Mouse (Mus musculus) CH12.LX (cell line): ENCODE measurements around the gene P2ry12. TPM values are rescaled to one million over a fixed set of nuclear protein-coding genes. Genes with fewer than 3 reads are reported as not detected.
A peak's percentile ranks its signal among the peaks of the same experiment; 100 is the strongest.

Experiments
- DNase-seq: peaks from one replicate; pipeline ENCODE4 v3.0.0-alpha.2; 2013; ENCODE audit errors: extremely low read depth
- H3K27ac ChIP-seq: 2 replicates; pipeline ENCODE4 v1.5.1; 2012; ENCODE audit warnings: low read depth, mild to moderate bottlenecking, control low read depth, moderate library complexity; ENCODE audit not compliant: insufficient read depth
- H3K27me3 ChIP-seq: replicated peaks from 2 replicates; pipeline ENCODE3; 2012; ENCODE audit warnings: inconsistent platforms
- H3K36me3 ChIP-seq, 2 experiments: replicated peaks in 1 of 2; 2 replicates each; pipeline versions ENCODE3 to v1.6.1; 2012; ENCODE audit warnings: inconsistent platforms in 1 of 2, low read length in 1 of 2, mild to moderate bottlenecking in 1 of 2, mixed read lengths in 1 of 2, moderate library complexity in 1 of 2; ENCODE audit not compliant: control insufficient read depth in 1 of 2, insufficient read depth in 1 of 2
- H3K4me1 ChIP-seq, 2 experiments: 2 replicates each; pipeline ENCODE4 v1.6.1; 2012; ENCODE audit warnings: inconsistent platforms in 1 of 2, moderate library complexity in 1 of 2; ENCODE audit not compliant: insufficient read depth in 2 of 2, control insufficient read depth in 1 of 2
- H3K4me2 ChIP-seq: 2 replicates; pipeline ENCODE4 v1.6.1; 2012; ENCODE audit warnings: low read depth, mild to moderate bottlenecking, control low read depth; ENCODE audit not compliant: poor library complexity, insufficient read depth, severe bottlenecking
- H3K4me3 ChIP-seq, 3 experiments: fragments of 150-350 bp in 1 of 3; sonication (generic) in 1 of 3; replicated peaks in 1 of 3; 2 replicates each; pipeline versions ENCODE3 to v1.5.1; 2011 to 2012; ENCODE audit warnings: low read depth in 2 of 3, low read length in 2 of 3, mild to moderate bottlenecking in 2 of 3, moderate library complexity in 2 of 3, control low read depth in 1 of 3, improper control_type of control experiment in 1 of 3, inconsistent platforms in 1 of 3, mixed read lengths in 1 of 3; ENCODE audit not compliant: poor library complexity in 1 of 3
- H3K79me2 ChIP-seq: replicated peaks from 2 replicates; pipeline ENCODE4 v1.6.1; 2012; ENCODE audit warnings: mild to moderate bottlenecking, moderate library complexity; ENCODE audit not compliant: control insufficient read depth, poor library complexity, insufficient read depth, severe bottlenecking; ENCODE audit errors: extremely low read depth
- H3K9ac ChIP-seq: 2 replicates; pipeline ENCODE4 v1.6.1; 2012; ENCODE audit warnings: low read depth, mild to moderate bottlenecking, control low read depth, moderate library complexity; ENCODE audit not compliant: insufficient read depth
- H3K9me3 ChIP-seq: replicated peaks from 2 replicates; pipeline ENCODE3; 2012; ENCODE audit warnings: low read length, inconsistent platforms, mixed read lengths
- BHLHE40 ChIP-seq: IDR thresholded peaks from 2 replicates; pipeline ENCODE4 v1.6.1; 2011; ENCODE audit warnings: mild to moderate bottlenecking, low read depth, low read length, improper control_type of control experiment
- CHD2 ChIP-seq: IDR thresholded peaks from 2 replicates; pipeline ENCODE4 v1.6.1; 2011; ENCODE audit warnings: low read length, improper control_type of control experiment
- CTCF ChIP-seq, 2 experiments: IDR thresholded peaks in 1 of 2; conservative IDR thresholded peaks in 1 of 2; 2 replicates each; pipeline ENCODE4 v1.5.1; 2011 to 2012; ENCODE audit warnings: low read depth in 2 of 2, low read length in 2 of 2, improper control_type of control experiment in 1 of 2, inconsistent platforms in 1 of 2, mild to moderate bottlenecking in 1 of 2, moderate library complexity in 1 of 2
- E2F4 ChIP-seq: IDR thresholded peaks from 2 replicates; pipeline ENCODE4 v1.6.1; 2011; ENCODE audit warnings: low read depth, low read length, improper control_type of control experiment; ENCODE audit not compliant: insufficient replicate concordance
- EP300 ChIP-seq: IDR thresholded peaks from 2 replicates; pipeline ENCODE4 v1.6.1; 2011; ENCODE audit warnings: low read length, improper control_type of control experiment
- ETS1 ChIP-seq: conservative IDR thresholded peaks from 2 replicates; pipeline ENCODE4 v1.6.1; 2012; ENCODE audit warnings: low read depth, mild to moderate bottlenecking, inconsistent platforms, low read length, improper control_type of control experiment, moderate library complexity
- GABPA ChIP-seq: IDR thresholded peaks from 2 replicates; pipeline ENCODE4 v1.6.1; 2012; ENCODE audit warnings: low read depth, low read length, improper control_type of control experiment, inconsistent platforms; ENCODE audit not compliant: insufficient replicate concordance
- MAX ChIP-seq: IDR thresholded peaks from 2 replicates; pipeline ENCODE4 v1.6.1; 2011; ENCODE audit warnings: low read length, improper control_type of control experiment
- MAZ ChIP-seq: IDR thresholded peaks from 2 replicates; pipeline ENCODE4 v1.6.1; 2012; ENCODE audit warnings: low read depth, mild to moderate bottlenecking, inconsistent platforms, low read length, improper control_type of control experiment, moderate library complexity
- MXI1 ChIP-seq: IDR thresholded peaks from 2 replicates; pipeline ENCODE4 v1.6.1; 2011; ENCODE audit warnings: mild to moderate bottlenecking, low read depth, low read length, improper control_type of control experiment
- POLR2A ChIP-seq: IDR thresholded peaks from 2 replicates; pipeline ENCODE4 v1.6.1; 2011; ENCODE audit warnings: low read depth, mild to moderate bottlenecking, improper control_type of control experiment, low read length
- RAD21 ChIP-seq: IDR thresholded peaks from 2 replicates; pipeline ENCODE4 v1.6.1; 2011; ENCODE audit warnings: low read depth, mild to moderate bottlenecking, low read length, improper control_type of control experiment, moderate library complexity
- SIN3A ChIP-seq: IDR thresholded peaks from 2 replicates; pipeline ENCODE4 v1.6.1; 2012; ENCODE audit warnings: low read length, improper control_type of control experiment, inconsistent platforms
- SMC3 ChIP-seq: IDR thresholded peaks from 2 replicates; pipeline ENCODE4 v1.6.1; 2011; ENCODE audit warnings: low read depth, low read length, improper control_type of control experiment
- UBTF ChIP-seq: IDR thresholded peaks from 2 replicates; pipeline ENCODE4 v1.6.1; 2012; ENCODE audit warnings: low read depth, mild to moderate bottlenecking, inconsistent platforms, low read length, improper control_type of control experiment, moderate library complexity
- USF2 ChIP-seq: conservative IDR thresholded peaks from 2 replicates; pipeline ENCODE4 v1.6.1; 2011; ENCODE audit warnings: low read depth, low read length, improper control_type of control experiment
- ZC3H11A ChIP-seq: IDR thresholded peaks from 2 replicates; pipeline ENCODE4 v1.6.1; 2012; ENCODE audit warnings: low read depth, mild to moderate bottlenecking, inconsistent platforms, low read length, improper control_type of control experiment
- ZKSCAN1 ChIP-seq: IDR thresholded peaks from 2 replicates; pipeline ENCODE4 v1.6.1; 2012; ENCODE audit warnings: low read depth, inconsistent platforms, low read length, improper control_type of control experiment, borderline replicate concordance
- dilution Hi-C: fragments of 300-500 bp; cut with MboI; formaldehyde crosslinking; loops from 2 replicates; pipeline ENCODE4 v1.14.3; 2020; ENCODE audit warnings: low sequenced_read_pairs; ENCODE audit not compliant: extremely low pct_unique_long_range_greater_than_20kb, extremely low pct_ligation_motif_present
- in situ Hi-C: fragments of 300-500 bp; cut with MboI; formaldehyde crosslinking; loops from 3 replicates; pipeline ENCODE4 v1.14.3; 2019; ENCODE audit warnings: low sequenced_read_pairs, low pct_ligation_motif_present, low pct_unique_long_range_greater_than_20kb, mixed read lengths
- polyA plus RNA-seq: library from polyadenylated mRNA; unstranded; fragments of >175 nt; gene quantifications from 2 replicates; pipeline ENCODE4 v1.2.1, GENCODE M21; 2012; ENCODE audit warnings: low read depth; ENCODE audit not compliant: insufficient read length
- total RNA-seq, 2 experiments: library from RNA; depleted of rRNA; stranded (reverse); fragments of 300-350 nt in 1 of 2; fragments of >200 nt in 1 of 2; gene quantifications; 2 replicates each; pipeline ENCODE4 v1.2.3; 2012 to 2014

The P2ry12 gene
- total and polyA plus RNA-seq, 3 experiments: 0.30 to 0.97 (median 0.33) TPM

- dilution Hi-C loops (no loop called here), in situ Hi-C loops (no loop called here)
Observed at GRCm38 (mm10) chr3:59175234-59175633, 87.4 kb downstream of the P2ry12 start.

DNA sequence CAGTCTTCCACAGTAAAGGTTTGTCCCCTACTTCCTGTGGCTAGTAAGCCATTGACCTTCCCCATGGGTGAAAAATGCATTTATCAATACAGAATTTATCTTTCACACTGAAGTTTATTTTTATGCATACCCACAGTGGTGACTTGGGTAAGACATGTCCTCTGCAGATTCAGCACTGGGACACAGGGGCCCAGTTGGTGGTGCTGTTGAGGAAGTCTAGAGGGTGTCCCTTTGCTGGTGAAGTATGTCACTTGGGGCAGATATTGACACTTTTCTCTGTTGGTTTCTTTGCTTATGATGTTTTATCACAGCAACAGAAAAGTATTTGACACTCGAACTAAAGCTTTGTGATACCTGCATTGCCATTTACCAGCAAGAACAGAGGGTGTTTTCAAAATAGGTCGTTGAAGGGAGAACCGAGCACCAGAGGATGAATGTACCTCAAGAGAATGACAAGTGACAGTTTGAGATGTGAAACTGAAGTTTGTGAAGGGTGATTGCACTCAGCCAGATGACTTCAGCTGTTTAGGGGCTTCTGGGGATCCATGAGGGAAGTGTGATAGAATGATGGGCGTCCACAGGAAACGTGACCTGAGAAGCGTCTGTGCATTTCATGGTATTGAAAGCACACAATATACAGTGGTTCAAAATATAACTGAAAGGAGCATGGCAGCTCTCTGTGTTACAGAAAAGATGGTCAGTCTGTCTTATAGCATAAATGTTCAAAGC lies 88.1 kb downstream of the P2ry12 start:
- in situ Hi-C loops: loop anchor here (25.0 kb wide), 1 partner anchor 563 kb away; the partner anchor contains the start of gene Gm5538
- Histone ChIP-seq H3K36me3 (no peaks in the 10 kb centered on the region), H3K79me2 (no peaks in the 10 kb centered on the region), H3K9me3 (no peaks in the 10 kb centered on the region), H3K4me2 (peak overlapping the region; percentile 92), H3K27ac (no peak overlapping the region), H3K4me1 (peaks cover 0 to 20% of the 10 kb centered on the region in 2 experiments; a peak in 2 of 4 replicates), H3K27me3 (no peaks in the 10 kb centered on the region), H3K9ac (no peak overlapping the region), H3K4me3 (no peak overlapping the region)
- no peak for TF ChIP-seq ZKSCAN1
- no peak for TF ChIP-seq CHD2
- TF ChIP-seq RAD21: peak; percentile 50
- no peak for TF ChIP-seq MAX
- no peak for TF ChIP-seq EP300
- no peak for TF ChIP-seq UBTF
- TF ChIP-seq SMC3: peak; percentile 45
- no peak for TF ChIP-seq MAZ
- no peak for TF ChIP-seq USF2
- peak; percentile 70 for TF ChIP-seq BHLHE40
- peak in 1 of 2 experiments; percentile 59; a peak in 2 of 4 replicates for TF ChIP-seq CTCF (conservative IDR thresholded peaks at IDR 0.05 in 1 of 2, IDR thresholded peaks at IDR 0.05 in 1 of 2; ENCODE audit: low read depth in 2 of 2, low read length in 2 of 2)
- TF ChIP-seq SIN3A: no peak
- TF ChIP-seq ETS1: peak; percentile 29; the same call in 1 of the 2 replicates
- no peak for TF ChIP-seq MXI1
- peak; percentile 34 for DNase-seq
- dilution Hi-C loops: no loop called here

More at GRCm38 (mm10) chr3:59175234-59175633, 87.4 kb downstream of the P2ry12 start:
- no peak overlapping the region for H3K27ac ChIP-seq
- no peaks in the 10 kb centered on the region for H3K79me2 ChIP-seq
- H3K4me1 ChIP-seq: peaks cover 0 to 19% of the 10 kb centered on the region in 2 experiments; a peak in 2 of 4 replicates
- no peaks in the 10 kb centered on the region for H3K36me3 ChIP-seq
- peak overlapping the region; percentile 92; the same call in 1 of the 2 replicates for H3K4me2 ChIP-seq
- H3K27me3 ChIP-seq: no peaks in the 10 kb centered on the region
- peak; percentile 75 for DNase-seq
- no peaks in the 10 kb centered on the region for H3K9me3 ChIP-seq
- H3K9ac ChIP-seq: no peak overlapping the region
- peak; percentile 72 to 93 for TF ChIP-seq CTCF (conservative IDR thresholded peaks at IDR 0.05 in 1 of 2, IDR thresholded peaks at IDR 0.05 in 1 of 2; ENCODE audit: low read depth in 2 of 2, low read length in 2 of 2)
- TF ChIP-seq ZC3H11A: peak; percentile 73
- TF ChIP-seq RAD21: no peak; the same call in none of the 2 replicates
- no peak for TF ChIP-seq E2F4
- no peak for TF ChIP-seq GABPA
- peak; percentile 95 for TF ChIP-seq SMC3
- no peak for TF ChIP-seq POLR2A
- no peak overlapping the region for H3K4me3 ChIP-seq
